Mouse (Mus musculus) common myeloid progenitor, adult 5-6 weeks (primary cell): ENCODE data around the gene Sox21. TPM values are rescaled to one million over a fixed set of nuclear protein-coding genes. Genes with fewer than 3 reads are reported as not detected.

Source experiments
- total RNA-seq: library from RNA; stranded (forward); fragments of 200-1000, 187-1606 nt; gene quantifications from 2 replicates; pipeline ENCODE4 v1.2.3, GENCODE M21; 2017

Sox21 gene
- total RNA-seq, 1 experiment from 2014 or later, result not detected

Other genes with a start within 250 kb of the Sox21 start
- gene Dct, start 184.8 kb downstream of the Sox21 start, total RNA-seq, result 0.27 TPM in 1 of 2 replicates, not detected in the other
- gene Tgds, start 104.3 kb downstream of the Sox21 start, total RNA-seq, result 12.1 and 14.5 TPM in 2 replicates
- gene Gpr180, start 99.9 kb downstream of the Sox21 start, total RNA-seq, result 6.5 and 11.1 TPM in 2 replicates
- not detected in 2 replicates for gene Gm9376, start 29.9 kb upstream of the Sox21 start, total RNA-seq